Mouse (Mus musculus) cerebellum, adult 2 months (tissue): Measurements from ENCODE around the gene Myocd.

Source experiments
- CTCF ChIP-seq: fragments of 200-500 bp; IDR thresholded peaks from 2 replicates; pipeline ENCODE4 v1.5.1; 2011; ENCODE audit warnings: low read depth, mild to moderate bottlenecking, control low read depth, low read length, moderate library complexity, borderline replicate concordance; ENCODE audit not compliant: insufficient read depth
- POLR2A ChIP-seq: fragments of 200-500 bp; IDR thresholded peaks from 2 replicates; pipeline ENCODE4 v1.6.1; 2011; ENCODE audit warnings: low read length, control low read depth, borderline replicate concordance; ENCODE audit not compliant: insufficient read depth

- TF ChIP-seq CTCF (no peak), POLR2A (no peak)
Observed at GRCm38 (mm10) chr11:65237896-65238295, 31.9 kb downstream of the Myocd start.
